Mouse (Mus musculus): ENCODE data around the gene Stxbp2.
"Not testable (repeated sequence)": the region's sequence is repeated elsewhere in the genome, so short reads cannot be mapped to it uniquely, and the experiment has no call there.

Gene Stxbp2

GRCm38 (mm10) chr8:3630647-3631477 is at the start of gene Stxbp2:
Gene Stxbp2 (plus strand): TSS chr8:3630955.
- DNase-seq (ENCODE audit: low read depth, low spot score) = peak; percentile 54

- not testable (repeated sequence) for DNase-seq (ENCODE audit: low read depth, low spot score)
Measured at GRCm38 (mm10) chr8:3581961-3582360, 48.8 kb upstream of the Stxbp2 start.

DNA sequence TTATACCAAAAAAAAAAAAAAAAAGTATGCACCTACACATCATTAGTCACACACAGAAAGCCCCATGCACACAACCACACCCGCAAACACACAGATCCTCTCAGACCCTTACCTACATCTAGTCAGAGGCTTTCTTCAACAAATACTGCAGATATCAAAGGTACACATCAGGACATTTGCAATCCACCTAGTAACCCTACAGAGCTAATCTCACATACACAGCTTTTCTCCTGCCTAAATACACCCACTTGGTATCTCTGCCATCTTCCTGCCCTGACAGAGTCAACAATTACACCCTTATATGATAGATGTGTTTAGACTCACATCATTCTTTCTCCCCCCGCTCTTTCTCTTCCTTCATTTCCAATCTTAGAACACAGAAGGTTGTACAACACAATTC is 44.3 kb upstream of the Stxbp2 start:
- no peak for DNase-seq (ENCODE audit: low read depth, low spot score)

DNA sequence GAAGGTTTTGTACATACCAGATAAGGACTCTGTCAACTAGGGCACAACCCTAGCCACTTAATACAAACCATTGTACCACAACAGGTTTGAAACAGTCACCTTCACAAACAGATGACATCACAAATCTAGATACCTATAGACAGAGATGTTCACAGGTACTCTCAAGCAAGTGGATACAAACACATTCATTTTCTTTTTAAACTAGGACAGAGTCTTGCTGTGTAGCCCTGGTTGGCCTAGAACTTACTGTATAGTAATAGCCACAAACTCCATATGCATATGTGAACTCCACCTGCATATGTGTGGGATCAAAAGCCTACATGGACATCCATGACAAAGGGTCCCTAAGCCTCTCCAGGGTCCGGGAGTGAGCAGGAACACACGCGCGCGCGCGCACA is 43.8 kb upstream of the Stxbp2 start, which contains the start of gene Camsap3:
Camsap3 (plus strand) TSS at position 301 of the 398 bp plus-strand sequence.
- no peak for DNase-seq (ENCODE audit: low read depth, low spot score)

GRCm38 (mm10) chr8:3587391-3588257 is 43.1 kb upstream of the Stxbp2 start:
- DNase-seq (ENCODE audit: low read depth, low spot score) = peak; percentile 65

- DNase-seq (ENCODE audit: low read depth, low spot score) = no peak
Measured at GRCm38 (mm10) chr8:3588258-3588633, 42.5 kb upstream of the Stxbp2 start.

GRCm38 (mm10) chr8:3593470-3593869 is 37.3 kb upstream of the Stxbp2 start:
- no peak for DNase-seq (ENCODE audit: low read depth, low spot score)

DNA sequence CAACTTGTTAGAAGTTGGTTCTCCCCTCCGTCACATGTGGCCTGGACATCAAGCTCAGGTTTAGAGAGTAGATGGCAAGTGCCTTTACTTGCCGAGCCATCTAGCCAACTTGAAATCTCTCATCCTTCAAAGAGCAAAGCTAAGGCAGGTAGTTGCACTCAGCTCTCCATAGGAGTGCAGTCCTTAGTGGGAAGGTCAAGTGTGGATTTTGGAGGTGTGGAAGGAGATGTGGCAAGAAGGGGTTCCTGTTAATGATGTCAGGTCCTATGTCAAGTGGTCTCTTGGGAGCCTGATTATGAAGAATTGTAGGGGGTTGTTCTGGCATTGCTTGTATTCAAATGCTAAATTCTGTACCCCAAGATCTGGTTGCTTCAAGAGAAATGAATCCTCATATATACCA is 36.3 kb upstream of the Stxbp2 start:
- DNase-seq (ENCODE audit: low read depth, low spot score) = no peak

GRCm38 (mm10) chr8:3598054-3598453 is 32.7 kb upstream of the Stxbp2 start:
- no peak for DNase-seq (ENCODE audit: low read depth, low spot score)

- DNase-seq (ENCODE audit: low read depth, low spot score) = no peak
Measured at GRCm38 (mm10) chr8:3599219-3599618, 31.5 kb upstream of the Stxbp2 start.

- no peak for DNase-seq (ENCODE audit: low read depth, low spot score)
Measured at GRCm38 (mm10) chr8:3600401-3600800, 30.4 kb upstream of the Stxbp2 start.

DNA sequence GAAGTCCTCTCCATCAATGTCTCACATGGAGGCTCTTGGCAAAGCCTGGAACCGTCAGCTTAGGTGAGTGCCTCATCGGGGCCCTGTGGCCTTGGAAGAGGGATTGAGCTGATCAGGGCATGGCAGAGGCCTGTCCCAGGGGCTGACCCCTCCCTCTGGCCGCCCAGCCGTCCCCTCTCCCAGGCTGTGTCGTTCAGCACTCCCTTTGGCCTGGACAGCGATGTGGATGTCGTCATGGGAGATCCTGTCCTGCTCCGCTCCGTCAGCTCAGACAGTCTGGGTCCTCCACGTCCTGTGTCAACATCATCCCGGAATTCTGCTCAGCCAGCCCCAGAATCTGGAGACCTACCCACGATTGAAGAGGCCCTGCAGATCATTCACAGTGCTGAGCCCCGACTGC is 27.3 kb upstream of the Stxbp2 start:
- no peak for DNase-seq (ENCODE audit: low read depth, low spot score)

- DNase-seq (ENCODE audit: low read depth, low spot score) = no peak
Measured at GRCm38 (mm10) chr8:3606593-3606992, 24.2 kb upstream of the Stxbp2 start.

DNA sequence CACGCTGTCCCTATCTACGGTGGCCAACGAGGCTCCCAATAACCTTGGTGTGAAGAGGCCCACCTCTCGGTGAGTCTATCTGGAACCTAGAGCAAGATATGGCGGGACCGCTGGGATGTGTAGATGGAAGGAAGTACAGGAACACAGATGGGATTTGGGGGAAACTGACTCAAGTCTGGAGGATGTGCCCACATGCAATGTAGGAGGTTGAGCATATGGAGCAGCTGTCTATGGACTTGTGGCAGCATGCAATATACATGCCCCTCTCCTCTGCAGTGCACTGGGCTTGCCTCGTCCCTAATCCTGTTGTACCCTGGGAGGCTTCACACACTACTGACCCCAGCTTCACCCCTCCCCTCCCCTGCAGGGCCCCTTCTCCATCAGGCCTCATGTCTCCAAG is 22.9 kb upstream of the Stxbp2 start:
- DNase-seq (ENCODE audit: low read depth, low spot score) = no peak

GRCm38 (mm10) chr8:3609046-3609815 is 21.5 kb upstream of the Stxbp2 start:
- no peak for DNase-seq (ENCODE audit: low read depth, low spot score)

- DNase-seq (ENCODE audit: low read depth, low spot score) = no peak
Measured at GRCm38 (mm10) chr8:3609816-3610150, 21.0 kb upstream of the Stxbp2 start.

GRCm38 (mm10) chr8:3621199-3621970 is 9.4 kb upstream of the Stxbp2 start, which contains the start of the genes Xab2 and Pet100:
Gene Xab2 (minus strand): TSS chr8:3621316.
Gene Pet100 (plus strand): TSS chr8:3621548.
- DNase-seq (ENCODE audit: low read depth, low spot score) = peak; percentile 100

DNA sequence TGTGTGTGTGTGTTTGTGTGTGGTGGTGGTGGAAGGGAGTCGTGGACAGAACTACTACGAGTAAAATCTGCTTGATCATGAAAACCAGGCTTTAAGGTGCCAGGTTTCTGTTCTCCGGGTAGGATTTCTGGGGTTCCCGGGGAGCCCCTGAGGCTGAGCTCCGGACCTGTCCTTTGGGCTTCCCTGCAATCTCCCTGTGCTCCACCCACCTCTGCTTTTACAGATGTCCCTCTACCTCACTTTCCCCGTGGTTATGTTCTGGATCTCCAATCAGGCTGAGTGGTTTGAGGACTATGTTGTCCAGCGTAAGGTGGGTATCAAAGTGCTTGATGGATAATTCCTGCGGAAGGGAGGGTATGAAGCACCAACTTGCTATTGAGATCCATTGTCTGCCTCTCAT is 8.6 kb upstream of the Stxbp2 start:
- DNase-seq (ENCODE audit: low read depth, low spot score) = no peak

DNA sequence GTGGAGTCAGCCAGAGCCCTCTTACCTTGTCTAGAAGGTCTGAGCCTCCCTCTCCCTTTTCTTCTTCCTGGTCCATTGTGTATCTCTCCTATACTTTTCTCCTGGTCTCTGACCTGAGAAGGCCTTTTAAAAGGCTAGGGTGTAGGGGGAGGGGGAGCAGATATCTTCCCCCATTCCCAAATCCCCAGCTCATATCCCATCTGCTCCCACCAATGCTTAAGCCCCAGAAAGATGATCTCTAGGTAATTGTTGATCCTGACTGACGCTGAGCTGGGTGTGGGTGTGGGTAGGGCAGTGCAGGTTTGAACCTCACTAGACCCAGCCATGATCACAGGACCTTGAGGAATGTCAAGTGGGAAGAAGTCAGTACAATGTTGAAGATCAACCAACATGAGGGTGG is 5.3 kb upstream of the Stxbp2 start, which contains the start of gene Pcp2:
Pcp2 (minus strand) TSS at position 101 of the 400 bp plus-strand sequence.
- DNase-seq (ENCODE audit: low read depth, low spot score) = no peak

DNA sequence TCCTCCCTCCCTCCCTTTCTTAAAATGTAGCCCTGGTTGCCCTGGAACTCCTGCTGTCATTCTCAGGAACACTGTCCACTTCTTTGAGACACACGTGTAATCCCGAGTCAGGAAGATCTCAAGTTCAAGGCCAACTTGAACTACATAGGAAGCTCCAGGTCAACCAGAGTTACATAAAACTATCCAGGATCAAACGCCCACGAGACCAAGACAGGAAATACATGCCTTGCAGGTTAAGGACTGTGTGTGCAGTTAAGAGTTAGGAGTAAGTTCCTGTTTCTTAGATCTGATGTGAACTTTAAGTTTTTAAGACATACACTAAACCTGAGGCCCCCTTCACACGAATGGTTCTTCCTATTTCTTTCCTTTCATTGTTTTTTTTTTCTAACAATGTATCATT is 3.8 kb upstream of the Stxbp2 start:
- no peak for DNase-seq (ENCODE audit: low read depth, low spot score)

DNA sequence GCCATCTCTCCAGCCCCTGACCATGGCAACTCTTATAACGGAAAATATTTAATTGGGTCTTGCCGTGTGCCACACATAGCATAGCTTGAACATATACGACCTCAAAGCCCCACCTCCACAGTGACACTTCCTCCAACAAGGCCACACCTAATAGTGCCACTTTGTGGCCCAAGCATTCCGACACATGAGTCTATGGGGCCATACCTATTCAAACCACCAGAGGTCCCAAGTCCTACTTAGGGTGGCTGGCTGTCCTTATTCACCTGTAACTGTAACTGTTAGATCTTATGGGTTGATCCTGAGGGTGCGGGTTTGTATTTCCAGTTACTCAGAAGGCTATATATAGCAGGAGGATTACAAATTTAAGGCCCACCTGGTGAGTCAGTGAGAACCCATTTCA is 2.7 kb upstream of the Stxbp2 start:
- DNase-seq (ENCODE audit: low read depth, low spot score) = peak; percentile 25
